Mouse (Mus musculus) ES-Bruce4 (cell line): ENCODE results near the gene Gm6588.

ENCODE experiments used
- CTCF ChIP-seq: IDR thresholded peaks from one replicate; pipeline ENCODE4 v1.8.1; 2011; ENCODE audit warnings: low read depth, low read length
- EP300 ChIP-seq: IDR thresholded peaks from 2 replicates; pipeline ENCODE4 v1.6.1; 2011; ENCODE audit warnings: low read depth, low read length; ENCODE audit not compliant: insufficient read depth
- POLR2A ChIP-seq: IDR thresholded peaks from one replicate; pipeline ENCODE4 v1.8.1; 2011; ENCODE audit warnings: low read length; ENCODE audit not compliant: insufficient read depth

DNA sequence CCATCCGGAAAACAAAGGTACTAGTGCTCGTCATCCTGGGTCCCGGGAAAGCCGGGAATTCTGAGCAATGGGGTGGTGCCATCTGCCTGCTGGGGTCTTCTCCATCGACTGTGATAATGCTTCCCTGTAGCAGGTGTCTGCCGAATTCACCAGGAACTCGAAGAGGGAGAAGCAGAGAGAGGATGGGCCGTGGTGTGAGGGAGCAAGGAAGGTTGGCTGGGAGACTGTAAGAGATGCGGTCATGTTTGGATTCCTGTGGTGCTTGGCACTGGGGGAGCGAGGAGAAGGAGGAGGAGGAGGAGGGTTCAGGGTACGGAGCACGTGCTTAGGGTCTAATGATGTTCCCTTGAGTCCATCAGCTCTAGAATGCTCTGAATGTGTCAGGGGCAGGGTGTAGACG lies 33.3 kb downstream of the Gm6588 start:
- TF ChIP-seq CTCF (no peak), POLR2A (no peak), EP300 (no peak)
